Comparison of ENCODE assay signal across 8 mouse cellular contexts in the genomic region with DNA sequence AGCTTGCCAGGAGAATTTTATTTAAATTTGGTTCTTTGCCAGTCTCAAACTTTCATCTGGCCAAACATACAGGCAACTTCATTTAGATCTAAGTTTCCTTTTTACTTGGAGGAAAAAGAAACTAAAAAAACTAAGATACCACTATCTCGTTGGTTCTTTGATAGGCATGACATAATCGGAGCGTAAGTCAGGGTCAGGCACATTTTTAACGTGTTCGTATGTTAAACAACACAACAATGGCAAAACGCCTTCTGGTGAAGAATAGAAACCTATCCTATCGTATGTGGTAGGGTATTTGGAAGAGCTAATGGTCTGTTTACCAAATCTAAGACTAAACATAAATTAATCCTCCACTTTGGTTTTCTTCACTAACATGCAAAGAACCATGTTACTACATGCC. TPM values are rescaled to one million over a fixed set of nuclear protein-coding genes. Genes with fewer than 3 reads are reported as not detected.
DNase-seq lines count a peak whose midpoint lies in the region; ATAC-seq and TF ChIP-seq lines count a peak whose summit lies in the region.

No protein-coding gene starts in this region.

- no peak for TF ChIP-seq CTCF in E14TG2a.4 (conservative IDR thresholded peaks at IDR 0.05; ENCODE audit: low read length)

- H3K4me3 ChIP-seq in heart, embryonic 13.5 days: peak overlapping the region; percentile 89
- peak overlapping the region; percentile 93 for H3K4me3 ChIP-seq in E14TG2a.4 (replicated peaks; ENCODE audit: low read length)
- peak overlapping the region; percentile 77 for H3K4me3 ChIP-seq in forebrain, embryonic 14.5 days (ENCODE audit: low read depth, low read length)

- peaks cover 14% of the 10 kb centered on the region for H3K4me1 ChIP-seq in heart, embryonic 13.5 days
- H3K4me1 ChIP-seq in E14TG2a.4 (replicated peaks; ENCODE audit: low read depth, low read length): peaks cover 16% of the 10 kb centered on the region
- H3K4me1 ChIP-seq in forebrain, embryonic 14.5 days (ENCODE audit: control insufficient read depth, insufficient read depth, low read length): 0 out of 2 replicates have a peak, but pooled peaks cover 4% of the 10 kb centered on the region

- ATAC-seq in heart, embryonic 13.5 days (ENCODE audit: extremely low read depth, insufficient number of reproducible peaks, low FRiP score, low TSS enrichment): no peak
- ATAC-seq in forebrain, embryonic 14.5 days: no peak
- ATAC-seq in megakaryocyte-erythroid progenitor cell, adult 5-6 weeks (replicated peaks; ENCODE audit: low FRiP score, low TSS enrichment, poor library complexity, severe bottlenecking): peak; percentile 24; the same call in 1 of the 2 replicates
- no peak for ATAC-seq in frontal cortex, adult (ENCODE audit: low TSS enrichment)

- H3K9ac ChIP-seq in heart, embryonic 13.5 days: peak overlapping the region; percentile 93
- H3K9ac ChIP-seq in forebrain, embryonic 14.5 days (ENCODE audit: low read length): peak overlapping the region; percentile 90

- no peaks in the 10 kb centered on the region for H3K9me3 ChIP-seq in heart, embryonic 13.5 days
- H3K9me3 ChIP-seq in E14TG2a.4 (ENCODE audit: low read length): no peaks in the 10 kb centered on the region
- no peaks in the 10 kb centered on the region for H3K9me3 ChIP-seq in forebrain, embryonic 14.5 days (replicated peaks; ENCODE audit: control insufficient read depth, low read length)

- no peaks in the 10 kb centered on the region for H3K36me3 ChIP-seq in heart, embryonic 13.5 days
- no peaks in the 10 kb centered on the region for H3K36me3 ChIP-seq in E14TG2a.4 (ENCODE audit: insufficient read depth, low read length)
- no peaks in the 10 kb centered on the region for H3K36me3 ChIP-seq in forebrain, embryonic 14.5 days (ENCODE audit: control insufficient read depth, insufficient read depth, low read length)

- H3K27ac ChIP-seq in heart, embryonic 13.5 days (replicated peaks): no peak overlapping the region
- no peak overlapping the region for H3K27ac ChIP-seq in forebrain, embryonic 14.5 days (ENCODE audit: low read depth, low read length)

- 13% methylated on average over 7 of the region's 7 CpGs for WGBS in heart, embryonic 13.5 days
- WGBS in forebrain, embryonic 14.5 days: 23% methylated on average over 7 of the region's 7 CpGs

- intact Hi-C loops in heart, postnatal 36 days (cut with DNase I): loop anchor here (5.0 kb wide), 2 partner anchors 43 to 238 kb away; partner anchors contain the start of genes Phf11c and Rcbtb1

- H3K4me2 ChIP-seq in heart, embryonic 13.5 days: peak overlapping the region; percentile 88
- H3K4me2 ChIP-seq in forebrain, embryonic 14.5 days (ENCODE audit: low read length): peak overlapping the region; percentile 86

- no peak for DNase-seq in heart, postnatal 36 days
- peak; percentile 2 for DNase-seq in forebrain, embryonic 14.5 days (ENCODE audit: low spot score)
- DNase-seq in frontal cortex, postnatal 10 days (ENCODE audit: low spot score in 2 of 2): no peak
- no peak for DNase-seq in urinary bladder, postnatal 10 days (ENCODE audit: low spot score)

- no peaks in the 10 kb centered on the region for H3K27me3 ChIP-seq in heart, embryonic 13.5 days (replicated peaks)
- H3K27me3 ChIP-seq in E14TG2a.4 (ENCODE audit: insufficient read depth, low read length): no peaks in the 10 kb centered on the region
- no peaks in the 10 kb centered on the region for H3K27me3 ChIP-seq in forebrain, embryonic 14.5 days (replicated peaks; ENCODE audit: control insufficient read depth, insufficient read depth, low read length)

RNA-seq across cellular contexts. Expression of gene Setdb2, which starts 0.6 kb away (rescaled TPM):
- polyA plus RNA-seq in heart, embryonic 13.5 days (2015; fragmentation: Nextera tagmentation; extraction: Ambion mirVana): 8.0 and 8.5 TPM in 2 replicates
- 10 to 100 TPM; 10.2 to 12.4 TPM for total RNA-seq in heart, postnatal 36 days (2021)
- 8.0 and 9.7 TPM in 2 replicates for polyA plus RNA-seq in forebrain, embryonic 14.5 days (2014; fragmentation: Nextera tagmentation; extraction: Ambion mirVana)
- 31.6 and 42.2 TPM in 2 replicates for total RNA-seq in megakaryocyte-erythroid progenitor cell, adult 5-6 weeks (2014; fragmentation: Nextera tagmentation)
- total RNA-seq in megakaryocyte-erythroid progenitor cell, adult 5-6 weeks (2017): 39.8 and 41.4 TPM in 2 replicates

RNA-seq across cellular contexts. Expression of gene Cab39l, which starts 0.7 kb away (rescaled TPM):
- polyA plus RNA-seq in heart, embryonic 13.5 days (2015; fragmentation: Nextera tagmentation; extraction: Ambion mirVana): 22.7 and 25.2 TPM in 2 replicates
- 10 to 100 TPM; 23.5 to 24.3 TPM for total RNA-seq in heart, postnatal 36 days (2021)
- 27.2 and 27.9 TPM in 2 replicates for polyA plus RNA-seq in forebrain, embryonic 14.5 days (2014; fragmentation: Nextera tagmentation; extraction: Ambion mirVana)
- 29.7 and 30.6 TPM in 2 replicates for total RNA-seq in megakaryocyte-erythroid progenitor cell, adult 5-6 weeks (2014; fragmentation: Nextera tagmentation)
- 27.3 and 29.4 TPM in 2 replicates for total RNA-seq in megakaryocyte-erythroid progenitor cell, adult 5-6 weeks (2017)

RNA-seq across cellular contexts. Expression of gene Phf11c, which starts 44.9 kb away (rescaled TPM):
- polyA plus RNA-seq in heart, embryonic 13.5 days (2015; fragmentation: Nextera tagmentation; extraction: Ambion mirVana): 0.29 and 0.41 TPM in 2 replicates
- under 1 TPM; 0.76 to 0.86 TPM for total RNA-seq in heart, postnatal 36 days (2021)
- 0.12 and 0.34 TPM in 2 replicates for polyA plus RNA-seq in forebrain, embryonic 14.5 days (2014; fragmentation: Nextera tagmentation; extraction: Ambion mirVana)
- total RNA-seq in megakaryocyte-erythroid progenitor cell, adult 5-6 weeks (2014; fragmentation: Nextera tagmentation): 5.3 and 5.6 TPM in 2 replicates
- 1.9 and 2.2 TPM in 2 replicates for total RNA-seq in megakaryocyte-erythroid progenitor cell, adult 5-6 weeks (2017)
